Mouse (Mus musculus) A20 (cell line): Measurements from ENCODE around the gene Grn.

Experiments used
- DNase-seq: peaks from one replicate; pipeline ENCODE4 v3.0.0-alpha.2; 2011; ENCODE audit warnings: low read depth, low spot score

Grn gene

GRCm38 (mm10) chr11:102442089-102442488 lies 12.0 kb downstream of the Grn start:
- DNase-seq, result no peak

- no peak for DNase-seq
These were observed 13.6 kb downstream of the Grn start for GRCm38 (mm10) chr11:102443740-102444139.

DNA sequence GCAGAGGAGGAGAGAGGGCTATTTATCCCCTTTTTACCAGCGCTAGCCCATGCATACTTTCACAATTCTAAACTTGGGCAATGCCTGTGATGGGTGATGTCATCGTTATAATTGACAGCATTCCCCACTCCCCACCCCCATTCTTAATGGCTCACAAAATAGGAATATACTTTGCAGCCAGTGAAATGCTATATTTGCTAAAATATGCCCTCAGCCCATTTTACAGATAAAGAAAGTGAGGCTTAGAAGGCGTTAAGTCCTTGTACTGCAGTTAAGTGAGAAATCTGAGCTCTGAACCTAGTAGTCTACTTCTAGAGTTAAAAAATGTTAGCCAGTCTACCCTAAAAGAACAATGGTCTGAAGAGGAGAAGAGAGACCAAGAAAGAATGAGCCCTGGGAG lies 14.2 kb downstream of the Grn start:
- DNase-seq, result no peak

- no peak for DNase-seq
These were observed 14.7 kb downstream of the Grn start for GRCm38 (mm10) chr11:102444781-102445180.

DNA sequence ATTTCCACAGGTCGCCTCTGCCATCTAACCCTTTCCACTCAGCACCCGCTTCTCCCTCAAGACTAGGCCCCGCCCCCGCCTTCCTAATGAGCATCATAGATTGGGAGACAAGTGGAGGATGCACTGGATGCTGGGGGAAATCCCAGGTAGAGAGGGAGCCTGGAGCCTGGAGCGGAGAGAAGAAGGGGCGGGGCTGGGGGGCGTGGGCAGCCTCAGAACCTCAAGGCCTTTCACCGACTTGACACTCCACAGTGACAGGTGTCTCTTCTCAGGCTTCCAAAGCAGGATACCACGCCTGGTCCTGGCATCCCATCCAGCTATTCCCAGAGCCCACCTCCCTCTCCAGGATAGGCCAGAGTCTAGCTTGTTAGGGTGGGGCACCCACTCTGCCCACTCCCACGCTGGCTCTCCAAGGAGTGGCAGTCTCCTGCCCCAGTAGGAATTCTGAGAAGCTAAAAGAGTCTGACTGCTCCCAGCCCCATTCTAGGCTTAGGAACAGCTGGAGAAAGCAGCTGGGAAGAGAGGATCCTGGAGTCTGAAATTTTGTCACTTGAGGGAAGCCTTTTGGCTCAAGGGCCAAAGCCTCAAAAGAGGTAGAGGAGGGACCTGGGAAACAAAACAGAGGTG lies 15.3 kb downstream of the Grn start:
- no peak for DNase-seq

DNA sequence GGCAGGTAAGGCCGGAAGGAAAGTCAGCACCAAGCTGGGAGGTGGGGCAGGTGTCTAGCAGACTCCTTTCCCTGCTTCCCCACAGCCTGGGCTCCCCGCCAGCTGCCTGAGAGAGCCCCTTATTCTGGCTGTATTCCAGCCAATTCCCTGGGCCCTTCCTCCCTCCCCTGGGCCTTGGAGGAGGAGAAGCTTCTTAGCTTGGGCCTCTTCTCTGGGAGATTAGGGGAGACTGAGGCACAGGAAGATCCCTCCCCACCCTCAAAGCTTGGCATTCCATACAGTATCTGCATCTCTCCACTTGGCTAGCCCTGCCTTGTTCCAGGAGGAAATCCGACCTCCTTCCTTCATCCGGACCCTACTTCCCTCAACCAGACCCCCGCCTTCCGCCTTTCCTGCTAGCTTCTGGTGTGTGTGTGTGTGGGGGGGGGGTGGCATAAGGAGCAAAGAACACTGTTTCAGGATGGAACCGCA lies 15.8 kb downstream of the Grn start:
- no peak for DNase-seq

GRCm38 (mm10) chr11:102446581-102447461 lies 16.7 kb downstream of the Grn start:
- no peak for DNase-seq

- DNase-seq, result peak; percentile 68
These were observed 17.4 kb downstream of the Grn start, which contains the start of gene Fam171a2 for GRCm38 (mm10) chr11:102447497-102447896. Gene Fam171a2 (minus strand): TSS chr11:102447682.

- DNase-seq, result no peak
These were observed 18.2 kb downstream of the Grn start for GRCm38 (mm10) chr11:102448327-102448726.

DNA sequence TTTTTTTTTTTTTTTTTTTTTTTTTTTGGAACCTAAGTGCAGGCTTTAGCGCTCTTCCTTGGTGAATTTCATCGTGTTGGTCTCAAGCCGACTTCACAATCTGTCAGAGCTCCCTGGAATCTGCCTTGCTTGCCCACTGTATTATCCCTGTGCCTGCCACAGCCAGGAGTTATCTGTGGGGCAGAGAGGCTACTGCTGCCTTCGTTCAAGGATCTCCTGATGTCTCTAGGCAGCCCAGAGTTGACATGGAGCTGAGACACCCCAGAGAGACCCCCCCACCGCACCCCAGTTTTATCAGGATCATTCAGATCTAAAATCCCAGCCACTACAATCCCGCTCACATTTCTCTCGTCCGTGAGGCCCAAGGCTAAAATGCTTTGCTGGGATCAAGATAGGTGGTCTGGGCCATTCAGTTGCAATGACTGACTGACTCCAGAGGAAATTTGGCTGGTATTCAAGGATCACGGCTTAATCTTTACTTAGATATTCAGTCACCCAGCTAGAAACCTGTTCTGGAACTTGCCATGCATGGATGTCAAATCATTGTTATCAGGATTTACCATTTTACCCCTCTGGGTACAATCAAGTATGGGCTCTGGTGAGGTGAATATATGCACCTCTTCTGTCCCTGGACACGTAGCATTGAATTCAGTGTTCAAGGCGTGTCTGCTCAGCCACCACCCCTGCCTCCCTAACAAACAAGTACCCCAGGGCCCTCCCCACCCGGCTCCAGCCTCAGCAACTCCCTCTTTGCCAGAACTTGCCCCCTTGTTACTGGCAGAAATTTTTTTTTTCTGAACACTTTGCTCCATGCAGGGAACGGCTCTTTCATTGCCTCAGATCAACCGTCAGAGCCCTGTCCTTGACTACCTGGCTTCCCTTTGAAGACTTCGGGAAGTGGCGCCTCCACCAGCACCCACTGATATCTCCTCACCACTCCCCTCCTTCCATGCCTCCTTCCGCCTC lies 19.2 kb downstream of the Grn start:
- DNase-seq, result no peak

- DNase-seq, result no peak
These were observed 23.0 kb downstream of the Grn start for GRCm38 (mm10) chr11:102453131-102453530.

DNA sequence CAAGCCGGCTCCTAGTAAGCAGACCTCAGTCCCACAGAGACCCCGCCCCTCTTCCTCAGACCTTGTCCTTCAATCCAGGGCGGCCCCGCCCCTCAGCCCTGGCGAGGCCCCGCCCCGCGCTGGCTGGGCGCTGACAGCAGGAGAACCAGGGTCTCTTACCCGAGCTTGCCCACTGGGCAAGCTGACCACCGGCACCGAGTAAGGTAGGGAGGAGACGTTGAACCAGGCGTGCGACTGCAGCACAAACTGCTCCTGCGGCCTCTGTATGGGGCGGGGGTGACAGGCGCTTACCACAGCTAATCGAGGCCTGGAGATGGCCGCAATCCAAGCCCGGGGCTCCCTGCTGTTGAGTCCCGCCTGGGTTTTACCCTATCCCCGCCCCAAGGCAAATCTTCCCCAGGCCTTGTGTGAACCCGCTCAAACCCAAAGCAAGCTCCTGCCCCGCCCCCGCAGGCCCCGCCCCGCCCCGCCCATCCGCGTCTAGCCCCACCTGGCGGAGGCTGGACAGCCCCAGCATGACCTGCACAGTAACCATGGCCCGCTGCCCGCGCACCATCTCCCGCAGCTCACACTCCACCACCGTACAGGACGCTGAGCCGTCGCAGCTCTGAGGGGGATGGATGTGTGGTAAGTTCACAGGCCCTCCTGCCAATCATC lies 25.8 kb downstream of the Grn start:
- DNase-seq, result peak; percentile 85

DNA sequence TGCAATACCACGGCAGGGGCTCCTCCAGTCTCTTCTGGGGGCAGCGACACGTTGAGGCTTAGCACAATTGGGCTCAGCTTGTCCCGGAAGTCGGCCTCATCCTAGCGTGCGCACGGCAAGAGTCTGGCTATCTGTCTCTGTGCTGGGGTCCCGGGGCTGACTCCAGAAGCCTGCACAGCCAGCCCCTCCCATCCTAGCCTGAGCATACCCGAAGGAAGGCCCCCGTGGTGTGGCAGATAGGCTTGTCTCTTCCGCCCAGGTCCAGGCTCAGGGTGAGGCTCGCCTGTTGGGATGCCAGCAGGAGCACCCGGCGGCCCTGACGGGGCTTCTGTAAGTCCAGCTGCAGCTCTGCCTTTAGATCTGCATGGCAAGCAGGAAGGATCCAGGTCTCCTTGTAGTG lies 30.4 kb downstream of the Grn start:
- no peak for DNase-seq

GRCm38 (mm10) chr11:102461764-102462163 lies 31.6 kb downstream of the Grn start:
- DNase-seq, result no peak

GRCm38 (mm10) chr11:102464901-102465300 lies 34.8 kb downstream of the Grn start:
- DNase-seq, result no peak

- no peak for DNase-seq
These were observed 35.8 kb downstream of the Grn start for GRCm38 (mm10) chr11:102465713-102466436.

DNA sequence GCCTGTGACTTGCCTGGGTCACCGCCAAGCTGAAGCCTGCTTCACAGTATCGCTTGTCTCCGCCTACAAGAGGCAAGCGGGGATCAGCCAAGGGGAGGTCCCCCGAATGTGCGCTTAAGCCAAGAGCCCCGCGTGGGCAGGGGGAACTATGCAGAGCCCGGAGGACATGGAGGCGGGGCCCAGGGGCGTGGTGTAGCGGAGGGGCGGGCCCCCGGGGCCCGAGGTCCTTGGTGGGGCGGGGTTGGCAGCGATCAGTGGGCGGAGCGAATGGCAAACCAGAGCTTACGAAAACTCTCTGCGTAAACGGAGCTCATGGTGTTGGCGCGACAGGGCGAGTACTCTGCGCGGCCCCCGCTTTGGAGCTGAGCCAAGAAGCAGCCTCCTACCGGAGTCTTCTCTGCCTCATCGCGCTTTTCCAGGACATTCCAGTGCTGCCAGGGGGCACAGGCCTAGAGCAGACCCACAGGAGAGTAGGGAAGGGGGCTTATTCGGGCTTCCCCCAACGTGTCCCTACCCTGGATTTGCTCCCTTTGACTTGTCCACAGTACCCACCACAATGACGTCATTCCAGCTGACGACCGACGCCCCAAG lies 37.0 kb downstream of the Grn start:
- DNase-seq, result peak; percentile 94

DNA sequence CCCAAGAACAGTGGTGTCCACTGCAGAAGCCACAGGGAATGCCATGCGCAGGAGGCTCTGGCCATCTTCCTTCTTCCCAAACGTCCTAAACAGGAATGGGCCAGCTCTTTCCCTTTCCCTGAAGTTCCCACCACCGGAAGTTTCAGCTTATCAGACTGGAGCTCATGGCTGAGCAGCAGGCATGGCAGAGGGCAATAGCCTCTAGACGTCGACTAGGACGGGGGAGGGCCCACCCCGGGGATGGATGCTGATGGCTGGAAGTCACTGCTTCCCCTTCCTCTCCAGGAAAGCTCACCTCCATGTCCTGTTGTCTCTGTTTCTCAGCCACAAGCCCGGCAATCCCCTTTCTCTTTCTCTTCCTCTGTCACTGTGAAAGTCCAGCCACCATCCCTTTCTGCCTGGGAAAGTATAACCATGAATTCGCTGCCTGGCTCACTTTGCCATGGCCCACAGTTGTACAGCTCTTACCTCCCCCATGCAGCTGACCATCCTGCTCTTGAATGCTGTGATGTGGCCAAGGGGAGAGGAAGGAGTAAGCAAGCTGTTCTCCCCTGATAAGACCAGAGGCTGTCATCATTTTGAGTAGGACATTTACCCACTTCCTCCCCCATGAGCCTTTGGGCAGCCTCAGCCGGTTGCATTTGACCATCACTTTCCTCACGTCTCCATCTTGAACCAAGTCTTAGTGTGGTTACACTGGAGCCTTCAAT lies 39.7 kb downstream of the Grn start, which contains the start of gene Itga2b:
Gene Itga2b, minus strand, starts transcription at position 475 of the 710 bp plus-strand sequence.
- DNase-seq, result no peak

GRCm38 (mm10) chr11:102475027-102475426 lies 44.9 kb downstream of the Grn start:
- no peak for DNase-seq
